Mouse (Mus musculus) G1E (cell line): ENCODE results near the gene Hist1h3g.

ENCODE experiments used
- CTCF ChIP-seq: IDR thresholded peaks from 2 replicates; pipeline ENCODE4 v1.5.1; 2012; ENCODE audit warnings: low read depth, low read length, inconsistent platforms, mixed read lengths
- GATA1 ChIP-seq: IDR thresholded peaks from 2 replicates; pipeline ENCODE4 v1.6.1; 2012; ENCODE audit warnings: borderline replicate concordance, low read length, inconsistent platforms, mixed read lengths
- TAL1 ChIP-seq: conservative IDR thresholded peaks from 2 replicates; pipeline ENCODE4 v1.6.1; 2012; ENCODE audit warnings: low read depth, low read length, inconsistent platforms, mixed read lengths

DNA sequence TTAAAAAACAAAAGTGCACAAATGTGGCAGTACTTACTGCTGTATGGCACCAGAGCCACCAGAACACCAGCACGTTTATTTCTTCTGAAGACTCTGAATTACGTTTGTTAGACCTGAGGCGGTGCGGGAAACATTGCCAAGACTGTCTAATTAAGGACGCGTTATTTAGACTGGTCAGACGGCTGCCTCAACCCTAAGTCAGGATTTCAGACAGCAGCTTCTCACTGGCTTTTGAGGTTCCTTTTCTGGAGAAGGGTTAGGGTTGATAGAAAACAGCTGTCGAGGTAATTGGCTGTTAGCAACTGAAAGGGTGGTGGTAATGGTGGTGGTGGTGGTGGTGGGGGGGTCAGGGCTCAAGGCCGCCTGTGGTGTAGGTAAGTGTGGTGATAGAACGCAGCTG lies 36.6 kb upstream of the Hist1h3g start:
- TF ChIP-seq GATA1 (no peak), CTCF (no peak), TAL1 (no peak)
